Mouse (Mus musculus) adrenal gland, adult 18-20 months (tissue): ENCODE results near the gene Sh3gl2. TPM values are rescaled to one million over a fixed set of nuclear protein-coding genes. Genes with fewer than 3 reads are reported as not detected.
A peak's percentile ranks its signal among the peaks of the same experiment; 100 is the strongest.

Source experiments
- DNase-seq, 2 experiments: peaks; one replicate each; pipeline ENCODE4 v3.0.0; 2021 to 2022; ENCODE audit warnings: low spot score in 2 of 2
- total RNA-seq, 2 experiments: library from RNA; stranded (reverse); gene quantifications; 1 replicate in 1 of 2; 2 replicates in 1 of 2; pipeline ENCODE4 v1.2.3; 2021

Sh3gl2 gene
- total RNA-seq, 2 experiments from 2014 or later = 24.0 to 32.9 TPM

GRCm38 (mm10) chr4:85398765-85399164, 193.8 kb downstream of the Sh3gl2 start:
- DNase-seq = no peak

- peak; percentile 45 to 73 for DNase-seq
Measured at GRCm38 (mm10) chr4:85402823-85403222, 197.9 kb downstream of the Sh3gl2 start.

- peak; percentile 30 to 50 for DNase-seq
Measured at GRCm38 (mm10) chr4:85404424-85405194, 199.7 kb downstream of the Sh3gl2 start.

- DNase-seq = no peak
Measured at GRCm38 (mm10) chr4:85405276-85405675, 200.3 kb downstream of the Sh3gl2 start.

- DNase-seq = peak; percentile 26 to 54
Measured at GRCm38 (mm10) chr4:85416466-85416865, 211.5 kb downstream of the Sh3gl2 start.

GRCm38 (mm10) chr4:85420429-85420828, 215.5 kb downstream of the Sh3gl2 start:
- no peak for DNase-seq

- no peak for DNase-seq
Measured at GRCm38 (mm10) chr4:85426211-85426610, 221.3 kb downstream of the Sh3gl2 start.

GRCm38 (mm10) chr4:85432786-85433185, 227.9 kb downstream of the Sh3gl2 start:
- DNase-seq = no peak

- DNase-seq = no peak
Measured at GRCm38 (mm10) chr4:85434734-85435133, 229.8 kb downstream of the Sh3gl2 start.

GRCm38 (mm10) chr4:85438813-85439212, 233.9 kb downstream of the Sh3gl2 start:
- DNase-seq = no peak

GRCm38 (mm10) chr4:85483586-85483985, 278.7 kb downstream of the Sh3gl2 start:
- DNase-seq = no peak

GRCm38 (mm10) chr4:85486316-85486946, 281.5 kb downstream of the Sh3gl2 start:
- DNase-seq = no peak

GRCm38 (mm10) chr4:85505718-85506117, 300.8 kb downstream of the Sh3gl2 start:
- DNase-seq = no peak

- no peak for DNase-seq
Measured at GRCm38 (mm10) chr4:85506976-85507375, 302.1 kb downstream of the Sh3gl2 start.

GRCm38 (mm10) chr4:85507491-85507890, 302.6 kb downstream of the Sh3gl2 start:
- DNase-seq = no peak

- DNase-seq = no peak
Measured at GRCm38 (mm10) chr4:85513288-85513687, 308.4 kb downstream of the Sh3gl2 start.

- no peak for DNase-seq
Measured at GRCm38 (mm10) chr4:85513792-85514191, 308.9 kb downstream of the Sh3gl2 start, which contains the start of gene Adamtsl1. Gene Adamtsl1 (plus strand): TSS chr4:85514172.

GRCm38 (mm10) chr4:85514205-85514681, 309.3 kb downstream of the Sh3gl2 start:
- DNase-seq = peak in 1 of 2 experiments; percentile 3

GRCm38 (mm10) chr4:85526966-85527566, 322.1 kb downstream of the Sh3gl2 start:
- DNase-seq = no peak

GRCm38 (mm10) chr4:85529852-85530251, 324.9 kb downstream of the Sh3gl2 start:
- no peak for DNase-seq

- DNase-seq = no peak
Measured at GRCm38 (mm10) chr4:85539677-85540076, 334.8 kb downstream of the Sh3gl2 start.

- DNase-seq = no peak
Measured at GRCm38 (mm10) chr4:85543221-85543620, 338.3 kb downstream of the Sh3gl2 start.
